Mouse (Mus musculus) limb, embryonic 12.5 days (tissue): Measurements from ENCODE around the gene Atxn2. TPM values are rescaled to one million over a fixed set of nuclear protein-coding genes. Genes with fewer than 3 reads are reported as not detected.

Experiments
- ATAC-seq: fragments of 200-750 bp; cut with Nextera tagmentation; 2 replicates; pipeline ENCODE4 v1.8.0; 2017; ENCODE audit warnings: low read depth, moderate TSS enrichment; ENCODE audit not compliant: insufficient number of reproducible peaks, insufficient read depth, low FRiP score, low TSS enrichment
- H3K27ac ChIP-seq: fragments of 300-500 bp; sonication (generic); 2 replicates; pipeline ENCODE4 v1.5.1; 2016; ENCODE audit warnings: mild to moderate bottlenecking, moderate library complexity
- H3K27me3 ChIP-seq: fragments of 300-500 bp; sonication (generic); 2 replicates; pipeline ENCODE4 v1.6.1; 2016; ENCODE audit warnings: mild to moderate bottlenecking, moderate library complexity
- H3K36me3 ChIP-seq: fragments of 300-500 bp; sonication (generic); 2 replicates; pipeline ENCODE4 v1.6.1; 2016; ENCODE audit warnings: mild to moderate bottlenecking, moderate library complexity
- H3K4me1 ChIP-seq: fragments of 300-500 bp; sonication (generic); replicated peaks from 2 replicates; pipeline ENCODE4 v1.6.1; 2016
- H3K4me2 ChIP-seq: fragments of 300-500 bp; sonication (generic); 2 replicates; pipeline ENCODE4 v1.6.1; 2016; ENCODE audit warnings: mild to moderate bottlenecking, moderate library complexity
- H3K4me3 ChIP-seq: fragments of 300-500 bp; sonication (generic); replicated peaks from 2 replicates; pipeline ENCODE4 v1.5.1; 2016; ENCODE audit warnings: mild to moderate bottlenecking
- H3K9ac ChIP-seq: fragments of 300-500 bp; sonication (generic); replicated peaks from 2 replicates; pipeline ENCODE4 v1.6.1; 2016; ENCODE audit warnings: mild to moderate bottlenecking, moderate library complexity
- H3K9me3 ChIP-seq: fragments of 300-500 bp; sonication (generic); 2 replicates; pipeline ENCODE4 v1.6.1; 2016; ENCODE audit warnings: mild to moderate bottlenecking, moderate library complexity
- WGBS: fragments of 180-500 bp; shearing (Covaris S2); methylation state at CpG from one replicate; pipeline ENCODE4 v1.1.7; 2016; 5-methylcytosine and 5-hydroxymethylcytosine counted together
- polyA plus RNA-seq: library from polyadenylated mRNA; unstranded; fragments of >200 nt; fragmentation: Nextera tagmentation; extraction: Ambion mirVana; gene quantifications from 2 replicates; pipeline ENCODE4 v1.2.1, GENCODE M21; 2016

Gene Atxn2
- polyA plus RNA-seq, 1 experiment from 2014 or later, result 79.2 TPM

DNA sequence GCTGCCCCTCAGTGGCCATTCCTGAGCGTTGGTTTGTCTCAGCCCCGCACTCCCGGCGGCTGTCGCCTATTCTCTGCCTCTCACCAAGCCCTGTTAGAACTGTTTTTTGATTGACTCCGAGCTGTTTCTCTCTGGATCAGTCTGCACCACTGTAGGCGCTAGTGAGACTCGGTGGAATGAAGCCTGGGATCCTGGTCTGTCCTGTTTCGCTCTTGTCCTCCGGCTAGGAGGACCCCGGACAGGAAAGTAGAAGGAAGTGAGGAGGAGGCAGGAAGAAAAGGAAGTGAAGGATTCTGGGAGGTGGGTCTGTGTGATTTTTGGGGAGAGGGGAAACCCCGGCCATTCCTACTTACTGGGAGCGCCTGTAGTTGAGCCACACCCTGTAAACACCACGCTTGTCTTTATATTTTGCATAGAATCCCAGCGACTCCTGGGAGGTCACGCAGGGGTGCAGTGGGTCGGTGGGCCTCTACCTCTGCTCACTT, 136.9 kb downstream of the Atxn2 start:
- Histone ChIP-seq H3K9me3 (no peaks in the 10 kb centered on the region), H3K27ac (peak overlapping the region; percentile 83), H3K4me1 (peaks cover 23% of the 10 kb centered on the region), H3K4me3 (peak overlapping the region; percentile 83), H3K36me3 (peaks cover 21% of the 10 kb centered on the region), H3K4me2 (peak overlapping the region; percentile 72), H3K27me3 (peaks cover 28% of the 10 kb centered on the region), H3K9ac (peak overlapping the region; percentile 88)
- WGBS, result under 1% methylated on average over 17 of the region's 17 CpGs
- ATAC-seq, result 0 out of 2 replicates have a peak, but pooled peaks have one; percentile 26

DNA sequence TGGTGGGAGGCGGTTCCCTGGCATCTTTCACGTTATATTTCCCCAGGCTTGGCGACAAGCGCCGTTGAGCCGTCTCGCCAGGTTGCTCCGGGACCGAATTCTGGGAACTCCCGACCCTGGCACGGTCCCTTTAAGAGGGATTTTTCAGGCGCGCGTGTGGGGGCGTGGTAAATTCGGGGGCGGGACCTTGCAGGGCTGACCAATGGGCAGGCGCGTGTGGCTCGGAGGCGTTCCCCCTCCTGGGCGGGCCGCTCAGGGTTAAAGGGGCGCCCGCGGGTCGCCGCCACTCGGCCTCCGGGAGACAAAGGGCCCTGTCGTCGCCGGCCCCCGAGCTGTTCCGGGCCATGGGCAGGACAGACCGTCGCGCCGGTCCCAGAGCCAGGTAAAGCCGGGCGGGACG, 137.6 kb downstream of the Atxn2 start, which contains the start of gene Pheta1:
TSS of gene Pheta1 (plus strand) at position 242 of the 400 bp plus-strand sequence.
- Histone ChIP-seq H3K27me3 (peaks cover 22% of the 10 kb centered on the region), H3K27ac (peak within 1 kb of the TSS; percentile 83), H3K4me1 (peaks cover 23% of the 10 kb centered on the region), H3K4me2 (peak within 1 kb of the TSS; percentile 72), H3K4me3 (peak within 1 kb of the TSS; percentile 83), H3K9ac (peak within 1 kb of the TSS; percentile 88), H3K36me3 (peaks cover 28% of the 10 kb centered on the region), H3K9me3 (no peaks in the 10 kb centered on the region)
- under 1% methylated on average over 42 of the region's 42 CpGs for WGBS
- ATAC-seq, result peak; percentile 86

DNA sequence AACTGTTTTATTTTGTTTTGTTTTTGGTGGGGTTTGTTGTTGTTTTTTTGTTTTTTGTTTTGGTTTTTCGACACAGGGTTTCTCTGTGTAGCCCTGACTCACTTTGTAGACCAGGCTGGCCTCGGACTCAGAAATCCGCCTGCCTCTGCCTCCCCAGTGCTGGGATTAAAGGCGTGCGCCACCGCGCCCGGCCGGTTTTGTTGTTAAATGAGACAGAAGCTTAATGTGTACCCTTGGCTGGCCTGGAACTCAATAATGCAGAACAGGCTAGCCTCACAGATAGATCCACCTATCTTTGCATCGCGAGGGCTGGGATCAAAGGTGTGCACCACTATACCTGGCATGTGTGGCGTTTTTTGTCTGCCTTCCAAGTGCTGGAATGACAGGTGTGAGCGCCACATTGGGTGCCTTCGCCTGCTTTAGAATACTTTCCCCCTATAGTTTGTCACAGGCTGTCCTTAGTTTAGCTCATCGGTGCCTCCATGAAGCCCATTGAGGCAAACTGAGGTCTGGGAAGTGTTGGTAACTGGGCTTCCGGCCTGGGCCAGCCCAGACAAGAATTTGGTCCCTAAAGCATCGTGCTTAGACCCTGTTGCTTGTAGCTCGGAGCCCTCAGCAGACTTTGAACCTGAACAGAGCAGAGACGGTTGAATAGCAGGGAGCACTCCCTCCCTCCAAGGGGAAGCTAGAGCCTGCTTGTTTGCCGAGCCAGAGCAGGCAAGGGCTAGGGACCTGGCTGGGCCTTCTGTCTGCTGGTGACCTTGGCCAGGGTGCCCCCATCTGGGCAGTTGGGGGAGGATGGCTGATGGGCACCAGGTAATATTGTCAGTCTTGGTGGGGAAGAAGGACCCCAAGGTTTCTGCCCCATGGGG, 138.6 kb downstream of the Atxn2 start:
- Histone ChIP-seq H3K4me2 (peak overlapping the region; percentile 72), H3K9ac (peak overlapping the region; percentile 88), H3K4me1 (peaks cover 23% of the 10 kb centered on the region), H3K36me3 (peaks cover 38% of the 10 kb centered on the region), H3K27me3 (peaks cover 13% of the 10 kb centered on the region; the same call in 1 of the 2 replicates), H3K27ac (no peak overlapping the region), H3K4me3 (peak overlapping the region; percentile 83), H3K9me3 (no peaks in the 10 kb centered on the region)
- WGBS, result 42% methylated on average over 20 of the region's 20 CpGs
- no peak for ATAC-seq

DNA sequence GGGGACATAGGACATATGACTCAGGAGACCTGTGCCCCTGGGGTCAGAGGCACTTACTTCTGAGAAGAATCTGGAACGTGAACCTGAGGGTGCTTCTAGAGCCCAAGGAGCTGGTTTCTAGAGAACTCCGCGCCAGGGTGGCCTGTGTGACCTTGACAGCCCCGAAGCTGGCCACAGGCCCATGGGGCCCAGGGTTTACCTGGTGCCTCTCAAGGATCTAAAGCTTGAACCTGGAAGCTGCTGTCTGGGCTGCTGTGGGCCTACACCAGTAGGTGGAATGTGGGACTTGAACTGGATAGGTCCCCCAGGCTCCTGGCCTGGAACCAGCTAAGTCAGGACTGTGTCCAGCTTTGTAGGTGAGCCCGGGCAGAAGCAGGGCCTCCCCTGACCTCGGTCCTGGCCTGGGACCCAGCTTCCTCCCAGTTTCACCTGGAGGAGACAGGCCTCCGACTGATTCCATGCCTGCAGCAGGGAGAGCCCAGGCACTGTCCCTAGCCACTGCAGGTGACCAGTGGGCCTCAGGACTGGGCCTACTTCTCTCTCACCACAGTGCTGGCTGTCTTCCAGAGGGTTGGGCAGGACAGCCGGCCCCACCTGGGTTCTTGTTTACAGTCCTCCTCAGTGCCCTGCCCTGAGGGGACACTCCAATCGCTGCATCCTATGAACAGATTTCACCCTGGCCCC, 142.4 kb downstream of the Atxn2 start:
- WGBS, result 93% methylated on average over 9 of the region's 9 CpGs
- Histone ChIP-seq H3K27ac (no peak overlapping the region), H3K9me3 (no peaks in the 10 kb centered on the region), H3K36me3 (peaks cover 56% of the 10 kb centered on the region), H3K9ac (no peak overlapping the region), H3K4me2 (no peak overlapping the region), H3K27me3 (no peaks in the 10 kb centered on the region), H3K4me1 (peaks cover 18% of the 10 kb centered on the region), H3K4me3 (no peak overlapping the region)
- no peak for ATAC-seq

- Histone ChIP-seq H3K9ac (no peak overlapping the region), H3K9me3 (no peaks in the 10 kb centered on the region), H3K36me3 (peaks cover 56% of the 10 kb centered on the region), H3K27ac (no peak overlapping the region), H3K4me1 (peaks cover 14% of the 10 kb centered on the region), H3K4me2 (no peak overlapping the region), H3K27me3 (no peaks in the 10 kb centered on the region), H3K4me3 (no peak overlapping the region)
- no peak for ATAC-seq
- WGBS, result 87% methylated on average over 10 of the region's 10 CpGs
These were observed 143.6 kb downstream of the Atxn2 start for GRCm38 (mm10) chr5:121854768-121855167.

GRCm38 (mm10) chr5:121856740-121857139, 145.6 kb downstream of the Atxn2 start:
- no peak for ATAC-seq
- Histone ChIP-seq H3K27ac (no peak overlapping the region), H3K4me2 (no peak overlapping the region), H3K27me3 (no peaks in the 10 kb centered on the region), H3K4me3 (no peak overlapping the region), H3K4me1 (no peaks in the 10 kb centered on the region; the same call in 1 of the 2 replicates), H3K9me3 (peaks cover 6% of the 10 kb centered on the region), H3K9ac (no peak overlapping the region), H3K36me3 (peaks cover 56% of the 10 kb centered on the region)
- WGBS, result 86% methylated on average over 11 of the region's 11 CpGs

GRCm38 (mm10) chr5:121858427-121858826, 147.3 kb downstream of the Atxn2 start:
- H3K9ac ChIP-seq, result no peak overlapping the region
- WGBS, result 92% methylated on average over 12 of the region's 12 CpGs

DNA sequence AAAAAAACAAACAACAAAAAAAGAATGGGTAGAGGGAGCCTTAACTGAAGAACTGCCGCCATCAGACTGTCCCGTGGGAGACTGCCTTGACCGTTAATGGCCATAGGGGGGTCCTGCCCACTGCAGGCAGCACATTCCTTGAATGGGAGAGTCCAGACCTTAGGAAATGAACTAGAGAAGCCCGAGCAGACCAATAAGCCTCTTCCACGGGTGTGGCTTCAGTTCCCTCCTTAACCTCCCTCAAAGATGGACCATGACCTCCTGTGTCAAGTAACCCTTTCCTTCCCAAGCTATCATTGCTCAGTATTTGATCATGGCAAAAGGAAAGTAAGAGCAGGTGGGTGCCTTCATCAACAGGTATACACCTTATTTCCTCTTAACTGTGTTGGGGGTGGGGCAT, 150.8 kb downstream of the Atxn2 start:
- no peak for ATAC-seq
- H3K4me1 ChIP-seq, result 0 out of 2 replicates have a peak, but pooled peaks cover 3% of the 10 kb centered on the region
- H3K9me3 ChIP-seq, result peaks cover 6% of the 10 kb centered on the region
- WGBS, result 55% methylated on average over 5 of the region's 5 CpGs
- no peak overlapping the region for H3K4me2 ChIP-seq
- H3K27me3 ChIP-seq, result 0 out of 2 replicates have a peak, but pooled peaks cover 2% of the 10 kb centered on the region
- peaks cover 14% of the 10 kb centered on the region for H3K36me3 ChIP-seq
- no peak overlapping the region for H3K9ac ChIP-seq
- no peak overlapping the region for H3K4me3 ChIP-seq
- H3K27ac ChIP-seq, result no peak overlapping the region

More at GRCm38 (mm10) chr5:121858427-121858826, 147.3 kb downstream of the Atxn2 start:
- no peak overlapping the region for H3K27ac ChIP-seq
- H3K4me1 ChIP-seq, result no peaks in the 10 kb centered on the region; the same call in 1 of the 2 replicates
- ATAC-seq, result no peak
- H3K4me2 ChIP-seq, result no peak overlapping the region
- no peak overlapping the region for H3K4me3 ChIP-seq
- peaks cover 6% of the 10 kb centered on the region for H3K9me3 ChIP-seq
- H3K27me3 ChIP-seq, result no peaks in the 10 kb centered on the region
- H3K36me3 ChIP-seq, result peaks cover 39% of the 10 kb centered on the region

DNA sequence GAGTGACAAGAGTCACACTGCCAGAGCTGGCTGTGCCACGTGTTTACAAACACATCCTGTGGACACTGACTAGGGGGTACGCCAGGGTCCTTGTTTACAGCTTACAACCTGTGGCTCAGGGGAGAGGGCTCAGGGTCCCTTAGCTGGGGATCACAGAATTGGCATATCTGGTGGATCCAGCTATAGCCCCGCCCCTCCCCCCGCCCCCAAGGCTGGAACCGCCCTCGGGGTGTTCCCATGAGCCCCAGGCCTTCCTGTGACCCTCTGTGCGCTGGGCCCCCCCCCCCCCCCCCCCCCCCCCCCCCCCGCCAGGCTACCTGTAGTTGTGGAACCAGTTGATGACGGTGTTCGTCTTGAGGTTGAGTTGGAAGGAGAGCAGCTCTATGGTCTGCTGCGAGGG, 153.2 kb downstream of the Atxn2 start:
- peak overlapping the region; percentile 47 for H3K4me2 ChIP-seq
- 0 out of 2 replicates have a peak, but pooled peaks cover 3% of the 10 kb centered on the region for H3K4me1 ChIP-seq
- H3K4me3 ChIP-seq, result 0 out of 2 replicates have a peak overlapping the region, but pooled peaks have one; percentile 8
- peaks cover 8% of the 10 kb centered on the region for H3K36me3 ChIP-seq
- 0 out of 2 replicates have a peak, but pooled peaks cover 2% of the 10 kb centered on the region for H3K27me3 ChIP-seq
- WGBS, result 8% methylated on average over 10 of the region's 11 CpGs
- peaks cover 6% of the 10 kb centered on the region for H3K9me3 ChIP-seq
- H3K27ac ChIP-seq, result no peak overlapping the region
- no peak overlapping the region for H3K9ac ChIP-seq
- no peak for ATAC-seq
